Mouse (Mus musculus) hindbrain, embryonic 12.5 days (tissue): ENCODE measurements around the gene Galnt6. TPM values are rescaled to one million over a fixed set of nuclear protein-coding genes. Genes with fewer than 3 reads are reported as not detected.

Experiments used
- ATAC-seq: fragments of 200-750 bp; cut with Nextera tagmentation; 2 replicates; pipeline ENCODE4 v1.8.0; 2017; ENCODE audit warnings: moderate TSS enrichment; ENCODE audit not compliant: low FRiP score
- H3K27ac ChIP-seq: fragments of 300-500 bp; sonication (generic); 2 replicates; pipeline ENCODE4 v1.5.1; 2016; ENCODE audit warnings: mild to moderate bottlenecking
- H3K27me3 ChIP-seq: fragments of 300-500 bp; sonication (generic); 2 replicates; pipeline ENCODE4 v1.6.1; 2016; ENCODE audit warnings: mild to moderate bottlenecking
- H3K36me3 ChIP-seq: fragments of 300-500 bp; sonication (generic); 2 replicates; pipeline ENCODE4 v1.6.1; 2016; ENCODE audit warnings: mild to moderate bottlenecking
- H3K4me1 ChIP-seq: fragments of 300-500 bp; sonication (generic); 2 replicates; pipeline ENCODE4 v1.6.1; 2016
- H3K4me2 ChIP-seq: fragments of 300-500 bp; sonication (generic); replicated peaks from 2 replicates; pipeline ENCODE4 v1.6.1; 2016; ENCODE audit warnings: mild to moderate bottlenecking
- H3K4me3 ChIP-seq: fragments of 300-500 bp; sonication (generic); 2 replicates; pipeline ENCODE4 v1.5.1; 2016; ENCODE audit warnings: mild to moderate bottlenecking
- H3K9ac ChIP-seq: fragments of 300-500 bp; sonication (generic); 2 replicates; pipeline ENCODE4 v1.6.1; 2016; ENCODE audit warnings: mild to moderate bottlenecking, moderate library complexity
- H3K9me3 ChIP-seq: fragments of 300-500 bp; sonication (generic); replicated peaks from 2 replicates; pipeline ENCODE4 v1.6.1; 2016; ENCODE audit warnings: mild to moderate bottlenecking
- WGBS: fragments of 180-500 bp; shearing (Covaris S2); methylation state at CpG from one replicate; pipeline ENCODE4 v1.1.7; 2016; 5-methylcytosine and 5-hydroxymethylcytosine counted together
- polyA plus RNA-seq: library from polyadenylated mRNA; unstranded; fragments of >200 nt; fragmentation: Nextera tagmentation; extraction: Ambion mirVana; gene quantifications from 2 replicates; pipeline ENCODE4 v1.2.1, GENCODE M21; 2016

The Galnt6 gene
- polyA plus RNA-seq, 1 experiment from 2014 or later, result 0.26 TPM

- 91% methylated on average over 8 of the region's 8 CpGs for WGBS
- no peak for ATAC-seq
- H3K27me3 ChIP-seq, result no peaks in the 10 kb centered on the region
- H3K27ac ChIP-seq, result no peak overlapping the region
- no peak overlapping the region for H3K9ac ChIP-seq
- H3K9me3 ChIP-seq, result no peaks in the 10 kb centered on the region
- H3K4me2 ChIP-seq, result no peak overlapping the region
- no peaks in the 10 kb centered on the region for H3K36me3 ChIP-seq
- H3K4me1 ChIP-seq, result no peaks in the 10 kb centered on the region
- H3K4me3 ChIP-seq, result no peak overlapping the region
Measured at GRCm38 (mm10) chr15:100714470-100714869, 14.7 kb downstream of the Galnt6 start.

GRCm38 (mm10) chr15:100710838-100711237 lies 18.3 kb downstream of the Galnt6 start:
- ATAC-seq, result no peak
- Histone ChIP-seq H3K27me3 (no peaks in the 10 kb centered on the region), H3K9ac (no peak overlapping the region), H3K4me3 (no peak overlapping the region), H3K36me3 (no peaks in the 10 kb centered on the region), H3K9me3 (no peaks in the 10 kb centered on the region), H3K4me2 (no peak overlapping the region), H3K4me1 (no peaks in the 10 kb centered on the region), H3K27ac (no peak overlapping the region)
- WGBS, result 48% methylated on average over 6 of the region's 6 CpGs

GRCm38 (mm10) chr15:100708433-100709078 lies 20.6 kb downstream of the Galnt6 start:
- Histone ChIP-seq H3K9me3 (no peaks in the 10 kb centered on the region), H3K36me3 (no peaks in the 10 kb centered on the region), H3K27me3 (peaks cover 13% of the 10 kb centered on the region), H3K4me2 (no peak overlapping the region), H3K4me3 (no peak overlapping the region), H3K27ac (no peak overlapping the region), H3K9ac (no peak overlapping the region), H3K4me1 (peaks cover 8% of the 10 kb centered on the region)
- ATAC-seq, result no peak
- 82% methylated on average over 8 of the region's 8 CpGs for WGBS

GRCm38 (mm10) chr15:100706226-100706625 lies 22.9 kb downstream of the Galnt6 start:
- no peak for ATAC-seq
- no peak overlapping the region for H3K4me2 ChIP-seq
- no peak overlapping the region for H3K27ac ChIP-seq
- WGBS, result 69% methylated on average over 8 of the region's 8 CpGs
- no peak overlapping the region for H3K4me3 ChIP-seq
- peaks cover 24% of the 10 kb centered on the region for H3K27me3 ChIP-seq
- H3K9me3 ChIP-seq, result no peaks in the 10 kb centered on the region
- no peaks in the 10 kb centered on the region for H3K36me3 ChIP-seq
- H3K9ac ChIP-seq, result no peak overlapping the region
- H3K4me1 ChIP-seq, result peaks cover 9% of the 10 kb centered on the region

GRCm38 (mm10) chr15:100705376-100705775 lies 23.8 kb downstream of the Galnt6 start:
- Histone ChIP-seq H3K36me3 (no peaks in the 10 kb centered on the region), H3K9ac (no peak overlapping the region), H3K4me1 (peaks cover 9% of the 10 kb centered on the region), H3K9me3 (no peaks in the 10 kb centered on the region), H3K27me3 (peaks cover 24% of the 10 kb centered on the region), H3K4me2 (no peak overlapping the region), H3K27ac (no peak overlapping the region), H3K4me3 (no peak overlapping the region)
- ATAC-seq, result no peak
- WGBS, result 94% methylated on average over 1 of the region's 1 CpGs

GRCm38 (mm10) chr15:100703913-100704312 lies 25.3 kb downstream of the Galnt6 start:
- no peak for ATAC-seq
- peaks cover 24% of the 10 kb centered on the region for H3K27me3 ChIP-seq
- no peak overlapping the region for H3K4me3 ChIP-seq
- H3K9me3 ChIP-seq, result no peaks in the 10 kb centered on the region
- H3K4me1 ChIP-seq, result peaks cover 9% of the 10 kb centered on the region
- H3K4me2 ChIP-seq, result peak overlapping the region; percentile 32
- H3K9ac ChIP-seq, result no peak overlapping the region
- no peak overlapping the region for H3K27ac ChIP-seq
- WGBS, result 11% methylated on average over 17 of the region's 17 CpGs
- H3K36me3 ChIP-seq, result no peaks in the 10 kb centered on the region

GRCm38 (mm10) chr15:100701856-100702255 lies 27.3 kb downstream of the Galnt6 start:
- no peak for ATAC-seq
- peaks cover 9% of the 10 kb centered on the region for H3K4me1 ChIP-seq
- peaks cover 24% of the 10 kb centered on the region for H3K27me3 ChIP-seq
- no peak overlapping the region for H3K4me2 ChIP-seq
- WGBS, result 75% methylated on average over 6 of the region's 6 CpGs
- H3K9ac ChIP-seq, result no peak overlapping the region
- no peaks in the 10 kb centered on the region for H3K36me3 ChIP-seq
- no peaks in the 10 kb centered on the region for H3K9me3 ChIP-seq
- no peak overlapping the region for H3K4me3 ChIP-seq
- no peak overlapping the region for H3K27ac ChIP-seq

GRCm38 (mm10) chr15:100701108-100701507 lies 28.1 kb downstream of the Galnt6 start:
- no peak overlapping the region for H3K4me2 ChIP-seq
- H3K36me3 ChIP-seq, result no peaks in the 10 kb centered on the region
- no peak for ATAC-seq
- no peak overlapping the region for H3K27ac ChIP-seq
- no peak overlapping the region for H3K4me3 ChIP-seq
- peaks cover 9% of the 10 kb centered on the region for H3K4me1 ChIP-seq
- H3K9me3 ChIP-seq, result no peaks in the 10 kb centered on the region
- no peak overlapping the region for H3K9ac ChIP-seq
- WGBS, result 72% methylated on average over 10 of the region's 10 CpGs
- H3K27me3 ChIP-seq, result peaks cover 24% of the 10 kb centered on the region

GRCm38 (mm10) chr15:100700424-100700823 lies 28.8 kb downstream of the Galnt6 start:
- Histone ChIP-seq H3K27ac (no peak overlapping the region), H3K9ac (no peak overlapping the region), H3K9me3 (no peaks in the 10 kb centered on the region), H3K4me1 (peaks cover 9% of the 10 kb centered on the region), H3K4me2 (no peak overlapping the region), H3K4me3 (no peak overlapping the region), H3K27me3 (peaks cover 24% of the 10 kb centered on the region), H3K36me3 (no peaks in the 10 kb centered on the region)
- ATAC-seq, result no peak
- 80% methylated on average over 5 of the region's 5 CpGs for WGBS

- peaks cover 9% of the 10 kb centered on the region for H3K4me1 ChIP-seq
- no peaks in the 10 kb centered on the region for H3K9me3 ChIP-seq
- H3K36me3 ChIP-seq, result no peaks in the 10 kb centered on the region
- H3K4me2 ChIP-seq, result no peak overlapping the region
- peaks cover 19% of the 10 kb centered on the region for H3K27me3 ChIP-seq
- H3K9ac ChIP-seq, result no peak overlapping the region
- WGBS, result 75% methylated on average over 6 of the region's 6 CpGs
- no peak for ATAC-seq
- H3K27ac ChIP-seq, result no peak overlapping the region
- H3K4me3 ChIP-seq, result no peak overlapping the region
Measured at GRCm38 (mm10) chr15:100699386-100699785, 29.8 kb downstream of the Galnt6 start.

GRCm38 (mm10) chr15:100698078-100698477 lies 31.1 kb downstream of the Galnt6 start:
- Histone ChIP-seq H3K4me1 (0 out of 2 replicates have a peak, but pooled peaks cover 2% of the 10 kb centered on the region), H3K4me3 (no peak overlapping the region), H3K27ac (no peak overlapping the region), H3K27me3 (peaks cover 6% of the 10 kb centered on the region), H3K9me3 (no peaks in the 10 kb centered on the region), H3K36me3 (no peaks in the 10 kb centered on the region), H3K4me2 (no peak overlapping the region), H3K9ac (no peak overlapping the region)
- WGBS, result 79% methylated on average over 10 of the region's 10 CpGs
- ATAC-seq, result no peak

- no peak overlapping the region for H3K4me3 ChIP-seq
- no peaks in the 10 kb centered on the region for H3K36me3 ChIP-seq
- no peak overlapping the region for H3K9ac ChIP-seq
- no peak overlapping the region for H3K4me2 ChIP-seq
- 89% methylated on average over 9 of the region's 9 CpGs for WGBS
- H3K9me3 ChIP-seq, result peaks cover 10% of the 10 kb centered on the region
- H3K27me3 ChIP-seq, result no peaks in the 10 kb centered on the region
- ATAC-seq, result no peak
- H3K4me1 ChIP-seq, result 0 out of 2 replicates have a peak, but pooled peaks cover 2% of the 10 kb centered on the region
- no peak overlapping the region for H3K27ac ChIP-seq
Measured at GRCm38 (mm10) chr15:100694406-100694805, 34.8 kb downstream of the Galnt6 start.

- no peaks in the 10 kb centered on the region for H3K27me3 ChIP-seq
- no peak overlapping the region for H3K4me3 ChIP-seq
- ATAC-seq, result no peak
- H3K4me2 ChIP-seq, result no peak overlapping the region
- H3K36me3 ChIP-seq, result no peaks in the 10 kb centered on the region
- peaks cover 10% of the 10 kb centered on the region for H3K9me3 ChIP-seq
- no peak overlapping the region for H3K9ac ChIP-seq
- no peak overlapping the region for H3K27ac ChIP-seq
- whole genome bisulfite sequencing, result 78% methylated on average over 3 of the region's 3 CpGs
- peaks cover 2% of the 10 kb centered on the region; the same call in 1 of the 2 replicates for H3K4me1 ChIP-seq
Measured at GRCm38 (mm10) chr15:100691990-100692389, 37.2 kb downstream of the Galnt6 start.
